Mouse (Mus musculus): Measurements from ENCODE around the gene Col23a1.

Gene Col23a1

DNA sequence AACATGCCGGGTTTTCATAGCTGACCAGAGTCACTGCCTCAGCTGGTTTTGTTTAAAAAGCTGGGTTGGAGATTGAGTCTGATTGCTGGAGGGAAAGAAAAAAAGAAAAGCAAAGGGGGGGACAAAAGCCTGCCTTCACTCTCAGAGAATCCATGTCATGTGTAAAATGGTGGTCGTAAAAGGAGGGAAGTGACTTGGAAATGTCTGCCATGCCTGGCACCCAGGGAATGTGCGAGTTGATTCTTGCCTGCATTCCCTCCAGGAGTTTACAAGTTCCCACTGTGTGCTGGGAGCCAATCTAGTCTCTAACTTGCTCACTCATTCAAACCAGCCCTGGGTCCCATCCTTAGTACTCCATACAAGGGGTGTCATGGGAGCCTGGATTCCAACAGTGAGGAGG is 100.8 kb downstream of the Col23a1 start:
- no peak for DNase-seq

GRCm38 (mm10) chr11:51391548-51391947 is 101.8 kb downstream of the Col23a1 start:
- peak; percentile 88 to 90 for DNase-seq

GRCm38 (mm10) chr11:51394301-51394865 is 104.7 kb downstream of the Col23a1 start:
- DNase-seq: no peak

- DNase-seq: no peak
Observed at GRCm38 (mm10) chr11:51396451-51396850, 106.7 kb downstream of the Col23a1 start.

DNA sequence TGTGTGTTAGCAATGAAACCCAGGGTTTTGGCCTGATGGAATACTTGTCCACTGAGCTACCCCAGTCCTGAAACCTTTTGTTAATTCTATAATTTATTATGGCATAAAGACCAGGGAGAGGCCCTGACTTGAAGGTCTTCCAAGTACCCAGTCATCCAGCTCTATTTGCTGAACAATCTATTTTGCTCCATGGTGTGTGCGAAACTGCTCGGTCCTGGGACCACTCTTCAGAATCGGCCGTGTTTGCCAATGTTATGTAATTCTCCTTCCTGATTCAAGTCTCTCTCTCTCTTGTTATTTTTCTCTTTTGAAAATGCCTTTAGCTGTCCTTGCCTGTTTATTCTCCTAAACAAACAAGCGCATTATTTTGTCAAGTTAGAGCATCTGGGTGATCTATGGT is 108.4 kb downstream of the Col23a1 start:
- no peak for DNase-seq

GRCm38 (mm10) chr11:51400356-51400755 is 110.6 kb downstream of the Col23a1 start:
- DNase-seq: no peak

- DNase-seq: no peak
Observed at GRCm38 (mm10) chr11:51401481-51402128, 111.9 kb downstream of the Col23a1 start.

DNA sequence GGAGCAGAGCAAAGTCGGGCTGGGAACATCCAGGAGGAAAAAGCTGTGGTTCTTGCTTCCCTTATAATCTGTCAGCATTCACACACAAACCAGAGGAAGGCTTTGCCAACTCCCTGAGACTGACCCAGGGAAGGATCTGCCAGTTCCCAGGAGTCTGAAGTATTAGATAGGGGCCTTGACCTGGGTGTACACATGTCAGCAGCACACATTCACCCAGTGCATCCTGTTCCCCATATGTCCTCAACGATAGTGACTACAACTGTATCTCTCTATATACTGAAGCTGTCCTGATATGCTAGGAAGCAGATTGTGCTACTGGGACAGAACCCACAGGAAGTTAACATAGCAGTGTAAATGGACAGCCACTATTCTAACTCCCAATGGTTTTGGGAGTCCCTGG is 114.2 kb downstream of the Col23a1 start:
- no peak for DNase-seq

DNA sequence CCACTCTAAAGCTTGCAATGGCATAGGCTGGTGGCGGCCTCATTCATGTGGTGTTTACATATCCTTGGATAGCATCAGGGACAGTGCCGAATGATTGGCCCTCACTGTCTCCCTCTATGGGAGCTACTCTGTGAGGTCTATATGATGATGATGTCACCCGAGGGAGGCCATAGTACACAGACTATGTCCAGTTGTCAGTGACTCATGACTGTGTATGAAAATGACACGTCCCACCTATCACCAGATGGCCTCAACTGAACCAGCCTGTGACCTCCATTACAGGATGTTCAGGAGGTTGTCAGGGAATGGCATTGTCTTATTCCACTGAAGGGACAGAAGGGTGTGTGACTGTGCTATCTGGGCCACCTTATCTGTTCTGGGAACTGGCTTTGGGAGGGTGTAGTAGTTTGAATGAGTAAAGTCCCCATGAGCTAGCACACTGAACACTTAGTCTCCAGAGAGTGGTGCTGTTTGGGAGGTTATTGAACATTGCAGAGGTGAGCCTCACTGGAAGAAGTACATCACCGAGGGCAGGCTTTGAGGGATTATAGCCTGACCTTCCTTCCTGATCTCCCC is 115.2 kb downstream of the Col23a1 start:
- no peak for DNase-seq

- no peak for DNase-seq
Observed at GRCm38 (mm10) chr11:51406531-51406930, 116.8 kb downstream of the Col23a1 start.

- no peak for DNase-seq
Observed at GRCm38 (mm10) chr11:51407351-51407750, 117.6 kb downstream of the Col23a1 start.

DNA sequence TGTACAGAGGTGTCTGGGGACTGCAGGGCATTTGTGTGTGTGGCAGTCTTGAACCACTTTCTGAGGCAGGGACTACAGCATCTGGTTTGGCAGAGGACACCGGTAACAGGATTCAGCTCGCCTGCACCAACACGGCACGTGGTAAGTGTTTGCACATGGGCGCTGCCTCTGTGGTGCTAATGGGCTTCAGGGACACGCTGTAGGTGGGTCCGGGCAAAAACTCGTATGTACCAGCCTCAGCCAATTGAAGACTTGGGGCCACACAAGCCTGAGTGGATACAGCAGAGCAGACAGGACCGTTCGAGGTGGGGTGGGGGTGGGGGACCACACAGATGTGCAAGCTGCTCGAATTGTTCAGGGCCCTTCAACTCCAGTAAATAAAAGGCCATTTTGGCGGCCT is 121.1 kb downstream of the Col23a1 start:
- DNase-seq: no peak

- DNase-seq: no peak
Observed at GRCm38 (mm10) chr11:51414520-51414919, 124.8 kb downstream of the Col23a1 start.

- no peak for DNase-seq
Observed at GRCm38 (mm10) chr11:51415049-51415688, 125.4 kb downstream of the Col23a1 start.

DNA sequence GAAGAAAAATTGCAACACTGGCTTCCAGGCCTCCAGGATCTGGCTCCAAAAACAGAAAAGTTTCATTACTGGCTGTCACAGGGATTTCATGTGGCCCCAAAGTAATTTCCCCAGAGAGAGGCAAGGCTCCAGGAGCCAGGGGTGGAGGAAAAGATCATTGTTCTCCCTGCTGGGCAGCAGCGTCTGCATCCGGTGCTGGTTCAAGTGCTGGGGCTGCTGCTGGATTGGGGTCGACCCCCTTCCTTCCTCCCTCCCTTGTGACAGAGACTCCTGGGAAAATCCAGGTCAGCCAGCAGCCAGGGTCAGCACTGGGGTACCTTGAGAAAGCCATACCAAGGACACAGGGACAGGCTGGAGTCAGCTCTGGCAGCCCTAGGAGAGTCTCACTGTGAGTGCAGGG is 129.1 kb downstream of the Col23a1 start:
- DNase-seq: no peak

- no peak for DNase-seq
Observed at GRCm38 (mm10) chr11:51421878-51422277, 132.2 kb downstream of the Col23a1 start.

GRCm38 (mm10) chr11:51422713-51423112 is 133.0 kb downstream of the Col23a1 start:
- no peak for DNase-seq

GRCm38 (mm10) chr11:51426155-51426554 is 136.4 kb downstream of the Col23a1 start:
- no peak for DNase-seq

DNA sequence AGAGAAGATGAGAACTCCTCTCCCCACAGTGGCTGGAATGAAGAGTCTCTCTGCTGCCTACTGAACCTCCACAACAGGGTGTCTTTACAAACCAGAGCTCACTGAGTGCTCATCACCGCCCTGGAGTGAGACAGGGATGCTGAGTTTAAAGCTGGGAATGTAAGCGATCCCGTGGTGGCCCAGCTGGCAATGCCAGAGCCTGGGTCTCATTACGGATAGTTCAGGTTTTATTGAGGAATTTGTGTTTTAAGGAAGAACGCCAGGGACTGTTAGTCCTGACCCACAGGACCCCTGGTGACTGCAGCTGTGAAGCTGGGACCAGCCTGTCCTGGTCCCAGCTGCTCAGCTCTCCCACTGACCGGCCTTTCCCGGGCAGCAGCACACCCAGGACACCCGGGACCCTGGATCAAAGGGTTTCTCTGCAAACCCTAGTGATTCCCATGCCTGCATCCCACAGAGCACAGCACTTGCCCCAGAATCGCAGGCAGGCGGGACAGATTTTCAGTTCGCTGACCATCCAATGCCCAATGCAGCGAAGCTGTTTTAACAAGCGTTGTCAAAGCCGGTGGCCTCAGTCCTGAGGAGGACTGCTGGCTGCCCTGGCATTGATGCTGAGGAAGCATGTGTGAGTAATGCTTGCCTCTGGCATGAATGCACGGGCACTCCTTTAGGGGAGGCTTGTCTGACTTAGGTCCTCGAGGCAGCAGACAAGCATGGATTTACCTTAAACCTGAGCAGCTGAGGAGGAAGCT is 139.9 kb downstream of the Col23a1 start:
- DNase-seq: peak in 1 of 2 experiments; percentile 26

GRCm38 (mm10) chr11:51430180-51430578 is 140.5 kb downstream of the Col23a1 start:
- DNase-seq: no peak

- DNase-seq: no peak
Observed at GRCm38 (mm10) chr11:51431287-51431686, 141.6 kb downstream of the Col23a1 start.

- no peak for DNase-seq
Observed at GRCm38 (mm10) chr11:51431968-51432367, 142.2 kb downstream of the Col23a1 start.

- no peak for DNase-seq
Observed at GRCm38 (mm10) chr11:51442006-51442405, 152.3 kb downstream of the Col23a1 start.
